Mouse (Mus musculus): ENCODE results near the gene Larp1.

The Larp1 gene

GRCm38 (mm10) chr11:58003734-58004133 is 5.1 kb upstream of the Larp1 start:
- no peak for DNase-seq

- no peak for DNase-seq
Observed at GRCm38 (mm10) chr11:58005110-58005509, 3.8 kb upstream of the Larp1 start.

GRCm38 (mm10) chr11:58008013-58008412 is 851 bp upstream of the Larp1 start:
- no peak for DNase-seq

GRCm38 (mm10) chr11:58008437-58009050 is 320 bp upstream of the Larp1 start:
- peak; percentile 86 for DNase-seq

GRCm38 (mm10) chr11:58009516-58010141 is 765 bp downstream of the Larp1 start:
- DNase-seq: peak; percentile 80

- no peak for DNase-seq
Observed at GRCm38 (mm10) chr11:58010226-58010781, 1.4 kb downstream of the Larp1 start.

GRCm38 (mm10) chr11:58010930-58011329 is 2.1 kb downstream of the Larp1 start:
- DNase-seq: no peak

GRCm38 (mm10) chr11:58011813-58012212 is 2.9 kb downstream of the Larp1 start:
- DNase-seq: no peak

- no peak for DNase-seq
Observed at GRCm38 (mm10) chr11:58012674-58013073, 3.8 kb downstream of the Larp1 start.

- no peak for DNase-seq
Observed at GRCm38 (mm10) chr11:58013100-58013499, 4.2 kb downstream of the Larp1 start.

GRCm38 (mm10) chr11:58014604-58015003 is 5.7 kb downstream of the Larp1 start:
- no peak for DNase-seq

- DNase-seq: no peak
Observed at GRCm38 (mm10) chr11:58015339-58015738, 6.5 kb downstream of the Larp1 start.

GRCm38 (mm10) chr11:58016371-58016770 is 7.5 kb downstream of the Larp1 start:
- DNase-seq: no peak

GRCm38 (mm10) chr11:58017422-58017821 is 8.6 kb downstream of the Larp1 start:
- no peak for DNase-seq

GRCm38 (mm10) chr11:58018287-58018686 is 9.4 kb downstream of the Larp1 start:
- DNase-seq: peak; percentile 68

GRCm38 (mm10) chr11:58018701-58019100 is 9.8 kb downstream of the Larp1 start:
- DNase-seq: no peak

GRCm38 (mm10) chr11:58021095-58021494 is 12.2 kb downstream of the Larp1 start:
- no peak for DNase-seq

- DNase-seq: no peak
Observed at GRCm38 (mm10) chr11:58021618-58022017, 12.8 kb downstream of the Larp1 start.

- DNase-seq: no peak
Observed at GRCm38 (mm10) chr11:58024271-58024670, 15.4 kb downstream of the Larp1 start.

- peak; percentile 27 for DNase-seq
Observed at GRCm38 (mm10) chr11:58024671-58025070, 15.8 kb downstream of the Larp1 start.

- no peak for DNase-seq
Observed at GRCm38 (mm10) chr11:58025881-58026280, 17.0 kb downstream of the Larp1 start.

- DNase-seq: no peak
Observed at GRCm38 (mm10) chr11:58026337-58026736, 17.5 kb downstream of the Larp1 start.

- DNase-seq: no peak
Observed at GRCm38 (mm10) chr11:58026860-58027259, 18.0 kb downstream of the Larp1 start.

GRCm38 (mm10) chr11:58028981-58029380 is 20.1 kb downstream of the Larp1 start:
- no peak for DNase-seq

- no peak for DNase-seq
Observed at GRCm38 (mm10) chr11:58029869-58030268, 21.0 kb downstream of the Larp1 start.

Data from right cerebral cortex, adult 18-20 months (tissue).